Mouse (Mus musculus) kidney, embryonic 15.5 days (tissue): Measurements from ENCODE around the gene Minpp1. TPM values are rescaled to one million over a fixed set of nuclear protein-coding genes. Genes with fewer than 3 reads are reported as not detected.

Source experiments
- ATAC-seq: fragments of 200-750 bp; cut with Nextera tagmentation; replicated peaks from 2 replicates; pipeline ENCODE4 v1.8.0; 2017; ENCODE audit warnings: moderate TSS enrichment; ENCODE audit not compliant: low FRiP score
- H3K27ac ChIP-seq: fragments of 300-500 bp; sonication (generic); 2 replicates; pipeline ENCODE4 v1.5.1; 2015; ENCODE audit warnings: mild to moderate bottlenecking, inconsistent platforms
- H3K27me3 ChIP-seq: fragments of 300-500 bp; sonication (generic); 2 replicates; pipeline ENCODE4 v1.6.1; 2015; ENCODE audit warnings: inconsistent platforms
- H3K36me3 ChIP-seq: fragments of 300-500 bp; sonication (generic); 2 replicates; pipeline ENCODE4 v1.6.1; 2015; ENCODE audit warnings: inconsistent platforms
- H3K4me1 ChIP-seq: fragments of 300-500 bp; sonication (generic); 2 replicates; pipeline ENCODE4 v1.6.1; 2015; ENCODE audit warnings: inconsistent platforms
- H3K4me2 ChIP-seq: fragments of 300-500 bp; sonication (generic); 2 replicates; pipeline ENCODE4 v1.6.1; 2015; ENCODE audit warnings: moderate library complexity, mild to moderate bottlenecking, inconsistent platforms
- H3K4me3 ChIP-seq: fragments of 300-500 bp; sonication (generic); replicated peaks from 2 replicates; pipeline ENCODE4 v1.5.1; 2015; ENCODE audit warnings: mild to moderate bottlenecking, inconsistent platforms
- H3K9ac ChIP-seq: fragments of 300-500 bp; sonication (generic); 2 replicates; pipeline ENCODE4 v1.6.1; 2015; ENCODE audit warnings: mild to moderate bottlenecking, inconsistent platforms
- H3K9me3 ChIP-seq: fragments of 300-500 bp; sonication (generic); replicated peaks from 2 replicates; pipeline ENCODE4 v1.6.1; 2016; ENCODE audit warnings: inconsistent platforms
- WGBS: fragments of 180-500 bp; shearing (Covaris S2); methylation state at CpG from one replicate; pipeline ENCODE4 v1.1.7; 2015; ENCODE audit warnings: mixed read lengths; 5-methylcytosine and 5-hydroxymethylcytosine counted together
- polyA plus RNA-seq: library from polyadenylated mRNA; unstranded; fragments of >200 nt; fragmentation: Nextera tagmentation; extraction: Ambion mirVana; gene quantifications from 2 replicates; pipeline ENCODE4 v1.2.1, GENCODE M21; 2015

Minpp1 gene
- polyA plus RNA-seq, 1 experiment from 2014 or later, result 73.7 TPM

GRCm38 (mm10) chr19:32532331-32532730 lies 46.8 kb downstream of the Minpp1 start:
- Histone ChIP-seq H3K9me3 (no peaks in the 10 kb centered on the region), H3K4me1 (no peaks in the 10 kb centered on the region), H3K36me3 (no peaks in the 10 kb centered on the region), H3K4me3 (no peak overlapping the region), H3K4me2 (no peak overlapping the region), H3K27ac (no peak overlapping the region), H3K27me3 (no peaks in the 10 kb centered on the region), H3K9ac (no peak overlapping the region)
- 67% methylated on average over 3 of the region's 3 CpGs for WGBS
- no peak for ATAC-seq

- no peak for ATAC-seq
- Histone ChIP-seq H3K9me3 (no peaks in the 10 kb centered on the region), H3K27ac (no peak overlapping the region), H3K4me2 (no peak overlapping the region), H3K27me3 (no peaks in the 10 kb centered on the region), H3K9ac (no peak overlapping the region), H3K4me1 (no peaks in the 10 kb centered on the region), H3K36me3 (no peaks in the 10 kb centered on the region), H3K4me3 (no peak overlapping the region)
- 80% methylated on average over 7 of the region's 7 CpGs for WGBS
Observed at GRCm38 (mm10) chr19:32532737-32533505, 47.4 kb downstream of the Minpp1 start.

GRCm38 (mm10) chr19:32534887-32535286 lies 49.3 kb downstream of the Minpp1 start:
- Histone ChIP-seq H3K36me3 (no peaks in the 10 kb centered on the region), H3K9me3 (no peaks in the 10 kb centered on the region), H3K4me1 (no peaks in the 10 kb centered on the region), H3K27me3 (no peaks in the 10 kb centered on the region), H3K4me2 (no peak overlapping the region), H3K27ac (no peak overlapping the region), H3K9ac (no peak overlapping the region), H3K4me3 (no peak overlapping the region)
- no peak for ATAC-seq

- no peak overlapping the region for H3K4me2 ChIP-seq
- no peak for ATAC-seq
- no peaks in the 10 kb centered on the region for H3K27me3 ChIP-seq
- no peak overlapping the region for H3K27ac ChIP-seq
- H3K4me3 ChIP-seq, result no peak overlapping the region
- H3K9ac ChIP-seq, result no peak overlapping the region
- no peaks in the 10 kb centered on the region for H3K36me3 ChIP-seq
- WGBS, result 87% methylated on average over 9 of the region's 9 CpGs
- H3K9me3 ChIP-seq, result no peaks in the 10 kb centered on the region
- H3K4me1 ChIP-seq, result no peaks in the 10 kb centered on the region
Observed at GRCm38 (mm10) chr19:32542784-32543490, 57.4 kb downstream of the Minpp1 start.

GRCm38 (mm10) chr19:32547396-32547795 lies 61.8 kb downstream of the Minpp1 start:
- Histone ChIP-seq H3K9me3 (no peaks in the 10 kb centered on the region), H3K9ac (no peak overlapping the region), H3K4me1 (no peaks in the 10 kb centered on the region), H3K27ac (no peak overlapping the region), H3K36me3 (no peaks in the 10 kb centered on the region), H3K4me2 (no peak overlapping the region), H3K4me3 (no peak overlapping the region), H3K27me3 (no peaks in the 10 kb centered on the region)
- 71% methylated on average over 3 of the region's 3 CpGs for WGBS
- no peak for ATAC-seq

GRCm38 (mm10) chr19:32548202-32548601 lies 62.6 kb downstream of the Minpp1 start:
- no peak for ATAC-seq
- no peaks in the 10 kb centered on the region for H3K9me3 ChIP-seq
- 90% methylated on average over 15 of the region's 15 CpGs for WGBS
- H3K4me3 ChIP-seq, result no peak overlapping the region
- no peak overlapping the region for H3K4me2 ChIP-seq
- no peak overlapping the region for H3K9ac ChIP-seq
- H3K27me3 ChIP-seq, result no peaks in the 10 kb centered on the region
- H3K27ac ChIP-seq, result no peak overlapping the region
- H3K36me3 ChIP-seq, result no peaks in the 10 kb centered on the region
- no peaks in the 10 kb centered on the region for H3K4me1 ChIP-seq

- H3K27ac ChIP-seq, result no peak overlapping the region
- H3K27me3 ChIP-seq, result no peaks in the 10 kb centered on the region
- H3K9ac ChIP-seq, result no peak overlapping the region
- no peak overlapping the region for H3K4me3 ChIP-seq
- H3K36me3 ChIP-seq, result no peaks in the 10 kb centered on the region
- H3K4me1 ChIP-seq, result no peaks in the 10 kb centered on the region
- no peak for ATAC-seq
- no peaks in the 10 kb centered on the region for H3K9me3 ChIP-seq
- H3K4me2 ChIP-seq, result no peak overlapping the region
- WGBS, result 46% methylated on average over 5 of the region's 5 CpGs
Observed at GRCm38 (mm10) chr19:32550446-32550845, 64.9 kb downstream of the Minpp1 start.

GRCm38 (mm10) chr19:32551442-32551841 lies 65.9 kb downstream of the Minpp1 start:
- Histone ChIP-seq H3K4me2 (no peak overlapping the region), H3K9me3 (no peaks in the 10 kb centered on the region), H3K4me3 (no peak overlapping the region), H3K27ac (no peak overlapping the region), H3K36me3 (no peaks in the 10 kb centered on the region), H3K4me1 (no peaks in the 10 kb centered on the region), H3K27me3 (no peaks in the 10 kb centered on the region), H3K9ac (no peak overlapping the region)
- ATAC-seq, result no peak
- 71% methylated on average over 3 of the region's 3 CpGs for WGBS

- no peak overlapping the region for H3K9ac ChIP-seq
- H3K9me3 ChIP-seq, result no peaks in the 10 kb centered on the region
- no peaks in the 10 kb centered on the region for H3K27me3 ChIP-seq
- no peak overlapping the region for H3K4me2 ChIP-seq
- no peak overlapping the region for H3K27ac ChIP-seq
- 73% methylated on average over 1 of the region's 1 CpGs for WGBS
- no peaks in the 10 kb centered on the region for H3K4me1 ChIP-seq
- H3K4me3 ChIP-seq, result no peak overlapping the region
- no peak for ATAC-seq
- no peaks in the 10 kb centered on the region for H3K36me3 ChIP-seq
Observed at GRCm38 (mm10) chr19:32552106-32552505, 66.5 kb downstream of the Minpp1 start.

GRCm38 (mm10) chr19:32553310-32553709 lies 67.7 kb downstream of the Minpp1 start:
- Histone ChIP-seq H3K27ac (no peak overlapping the region), H3K4me3 (no peak overlapping the region), H3K9me3 (no peaks in the 10 kb centered on the region), H3K4me1 (no peaks in the 10 kb centered on the region), H3K27me3 (no peaks in the 10 kb centered on the region), H3K9ac (no peak overlapping the region), H3K4me2 (no peak overlapping the region), H3K36me3 (no peaks in the 10 kb centered on the region)
- 71% methylated on average over 3 of the region's 3 CpGs for WGBS
- no peak for ATAC-seq

- H3K4me2 ChIP-seq, result no peak overlapping the region
- H3K36me3 ChIP-seq, result no peaks in the 10 kb centered on the region
- no peaks in the 10 kb centered on the region for H3K4me1 ChIP-seq
- no peaks in the 10 kb centered on the region for H3K9me3 ChIP-seq
- ATAC-seq, result no peak
- WGBS, result 40% methylated on average over 3 of the region's 3 CpGs
- no peak overlapping the region for H3K9ac ChIP-seq
- no peaks in the 10 kb centered on the region for H3K27me3 ChIP-seq
- no peak overlapping the region for H3K4me3 ChIP-seq
- no peak overlapping the region for H3K27ac ChIP-seq
Observed at GRCm38 (mm10) chr19:32555257-32555656, 69.7 kb downstream of the Minpp1 start.
